Mouse (Mus musculus) neutrophil, adult 59 days (primary cell): ENCODE data around the gene Pnma1. TPM values are rescaled to one million over a fixed set of nuclear protein-coding genes. Genes with fewer than 3 reads are reported as not detected.

Experiments
- total RNA-seq, 2 experiments: library from RNA; stranded (reverse); gene quantifications; 1 replicate in 1 of 2; 2 replicates in 1 of 2; pipeline ENCODE4 v1.2.4; 2023

Gene Pnma1
- total RNA-seq: 1 to 10 TPM; 2.5 to 2.6 TPM

GRCm38 (mm10) chr12:84147954-84148621 is at the start of gene Pnma1:
Gene Pnma1 (minus strand): TSS chr12:84148489.

GRCm38 (mm10) chr12:84114153-84114994 is 33.9 kb downstream of the Pnma1 start, which contains the start of gene Dnal1:
Gene Dnal1 (plus strand): TSS chr12:84114366.

GRCm38 (mm10) chr12:84100604-84101492 is 47.4 kb downstream of the Pnma1 start, which contains the start of gene Acot6:
Gene Acot6 (plus strand): TSS chr12:84100654.

Other genes with a start within 250 kb of the Pnma1 start
- 100 to 1,000 TPM; 102 to 122 TPM for gene Numb, start 226.6 kb downstream of the Pnma1 start, total RNA-seq
- gene Riox1, start 197.9 kb downstream of the Pnma1 start, total RNA-seq: 10 to 100 TPM; 46.4 to 49.3 TPM
- not detected for gene Heatr4, start 163.6 kb downstream of the Pnma1 start, total RNA-seq
- gene Acot2, start 160.6 kb downstream of the Pnma1 start, total RNA-seq: 1 to 10 TPM; 4.6 to 8.4 TPM
- gene Acot1, start 139.0 kb downstream of the Pnma1 start, total RNA-seq: 10 to 100 TPM; 11.6 to 20.8 TPM
- 1 to 10 TPM in 1 of 2 experiments, under 1 TPM in 1; 0.07 to 1.5 TPM for gene Acot4, start 110.1 kb downstream of the Pnma1 start, total RNA-seq
- not detected for gene Gm49366, start 109.6 kb downstream of the Pnma1 start, total RNA-seq
- not detected for gene Acot3, start 96.3 kb downstream of the Pnma1 start, total RNA-seq
- not detected for gene Acot5, start 79.2 kb downstream of the Pnma1 start, total RNA-seq
- gene Acot6, start 47.8 kb downstream of the Pnma1 start, total RNA-seq: under 1 TPM; 0.22 to 0.29 TPM
- gene Dnal1, start 34.1 kb downstream of the Pnma1 start, total RNA-seq: under 1 TPM; 0.07 to 0.37 TPM
- 10 to 100 TPM; 79.2 to 80.5 TPM for gene Elmsan1, start 70.4 kb upstream of the Pnma1 start, total RNA-seq
- 10 to 100 TPM; 12.9 to 17.2 TPM for gene Ptgr2, start 136.7 kb upstream of the Pnma1 start, total RNA-seq
- gene Zfp410, start 168.4 kb upstream of the Pnma1 start, total RNA-seq: 10 to 100 TPM; 30.0 to 30.4 TPM
- gene Coq6, start 213.2 kb upstream of the Pnma1 start, total RNA-seq: 10 to 100 TPM; 10.4 to 12.7 TPM
- gene Fam161b, start 213.3 kb upstream of the Pnma1 start, total RNA-seq: under 1 TPM; 0.38 to 0.40 TPM